Mouse (Mus musculus) embryonic stem cell, embryonic (primary cell): ENCODE measurements around the gene S100a2.

Experiments used
- CTCF ChIA-PET, 4 experiments: fragments of 300-600 bp in 2 of 4; fragments of 350-600 bp in 2 of 4; sonication (Branson Sonifier 250); formaldehyde crosslinking; loops; one replicate each; lab custom pipeline; 2022; ENCODE audit warnings: inconsistent platforms in 2 of 4; lab: Charles Lee
- POLR2A ChIA-PET, 4 experiments: fragments of 300-600 bp in 2 of 4; fragments of 350-600 bp in 2 of 4; sonication (Branson Sonifier 250); formaldehyde crosslinking; loops; one replicate each; lab custom pipeline; 2022; ENCODE audit warnings: antibody characterized with exemption in 4 of 4, inconsistent platforms in 1 of 4; lab: Charles Lee

The S100a2 gene

DNA sequence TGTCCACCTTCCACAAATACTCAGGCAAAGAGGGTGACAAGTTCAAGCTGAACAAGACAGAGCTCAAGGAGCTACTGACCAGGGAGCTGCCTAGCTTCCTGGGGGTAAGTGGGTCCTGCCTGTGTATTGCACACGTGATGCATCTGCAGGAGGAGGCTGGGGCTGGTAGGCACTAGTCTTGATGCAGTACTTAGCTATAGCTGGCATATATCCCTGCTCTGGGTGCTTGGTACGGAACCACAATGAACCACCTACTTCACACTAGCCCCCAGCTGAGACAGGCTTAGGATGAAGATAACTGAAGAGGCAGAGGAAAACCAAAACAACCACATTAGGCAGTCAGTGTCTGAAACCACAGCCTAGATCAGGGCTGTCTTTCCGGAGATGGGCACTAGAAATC, 15.0 kb downstream of the S100a2 start:
- POLR2A ChIA-PET: interaction anchor here in 2 of 4 experiments (1.1 to 1.6 kb wide), 4 partner anchors 9 to 92 kb away, joined by 3 to 6 read pairs (median 4); no protein-coding TSS in a partner anchor
- CTCF ChIA-PET: interaction anchor here (0.5 to 2.0 kb wide), 7 partner anchors 9 to 37 kb away, joined by 3 to 8 read pairs (median 4); no protein-coding TSS in a partner anchor

DNA sequence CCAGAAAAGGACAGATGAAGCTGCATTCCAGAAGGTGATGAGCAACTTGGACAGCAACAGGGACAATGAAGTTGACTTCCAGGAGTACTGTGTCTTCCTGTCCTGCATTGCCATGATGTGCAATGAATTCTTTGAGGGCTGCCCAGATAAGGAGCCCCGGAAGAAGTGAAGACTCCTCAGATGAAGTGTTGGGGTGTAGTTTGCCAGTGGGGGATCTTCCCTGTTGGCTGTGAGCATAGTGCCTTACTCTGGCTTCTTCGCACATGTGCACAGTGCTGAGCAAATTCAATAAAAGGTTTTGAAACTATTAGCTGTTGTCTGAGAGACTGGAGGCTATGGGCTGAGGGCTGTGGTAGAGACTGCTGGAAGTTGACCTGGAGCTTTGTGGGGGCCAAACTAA, 15.7 kb downstream of the S100a2 start:
- CTCF ChIA-PET: interaction anchor here in 3 of 4 experiments (1.0 to 2.0 kb wide), 5 partner anchors 8 to 34 kb away, joined by 3 to 8 read pairs (median 5); no protein-coding TSS in a partner anchor

DNA sequence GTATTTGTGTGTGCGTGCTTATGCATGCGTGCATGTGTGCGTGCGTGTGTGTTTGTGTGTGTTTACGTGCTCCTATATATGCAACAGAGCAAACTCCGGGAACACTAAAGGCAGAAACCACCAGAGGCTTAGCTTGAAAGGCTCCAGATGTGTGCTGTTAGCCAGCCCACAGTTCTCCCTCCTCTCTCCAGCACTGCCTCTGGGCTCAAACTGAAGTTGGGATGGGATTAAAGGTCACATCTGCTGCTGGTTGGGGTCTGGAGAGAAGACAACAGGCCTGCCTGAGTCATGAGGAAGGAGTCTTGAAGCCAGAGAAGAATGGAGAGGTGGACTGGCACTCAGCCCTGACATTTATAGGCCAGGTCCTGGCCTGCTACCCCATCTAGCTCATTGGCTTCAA, 16.1 kb downstream of the S100a2 start:
- CTCF ChIA-PET: interaction anchor here in 2 of 4 experiments (0.5 to 1.0 kb wide), 2 partner anchors 8 to 351 kb away, joined by 4 to 5 read pairs; no protein-coding TSS in a partner anchor
- POLR2A ChIA-PET: interaction anchor here in 1 of 4 experiments (0.7 kb wide), 1 partner anchor 241 kb away, joined by 4 read pairs; no protein-coding TSS in a partner anchor

More for the DNA sequence above, 15.7 kb downstream of the S100a2 start:
- POLR2A ChIA-PET: interaction anchor here in 1 of 4 experiments (1.6 kb wide), 1 partner anchor 9 kb away, joined by 6 read pairs; no protein-coding TSS in a partner anchor

DNA sequence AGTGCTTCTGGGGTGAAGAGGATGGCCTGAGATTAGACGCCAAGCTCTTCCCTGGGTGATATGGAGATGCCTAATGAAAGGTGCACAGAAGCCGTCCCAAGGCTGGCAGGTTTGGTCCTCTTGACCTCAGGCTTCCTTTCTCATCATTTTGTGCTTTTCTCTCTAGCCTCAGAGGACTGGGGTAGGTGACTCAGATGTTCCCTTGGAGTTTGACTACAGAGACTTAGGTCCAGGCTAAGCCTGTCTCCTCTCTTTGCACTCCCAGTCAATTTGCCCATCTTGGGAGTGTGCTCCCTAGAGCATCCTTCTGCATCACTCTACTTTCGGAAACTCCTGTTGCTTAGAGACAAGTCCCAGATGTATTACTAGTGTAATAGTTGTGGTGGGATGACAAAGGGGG, 17.3 kb downstream of the S100a2 start:
- POLR2A ChIA-PET: no interaction called here
- CTCF ChIA-PET: interaction anchor here in 1 of 4 experiments (1.2 kb wide), 1 partner anchor 102 kb away, joined by 3 read pairs; no protein-coding TSS in a partner anchor

DNA sequence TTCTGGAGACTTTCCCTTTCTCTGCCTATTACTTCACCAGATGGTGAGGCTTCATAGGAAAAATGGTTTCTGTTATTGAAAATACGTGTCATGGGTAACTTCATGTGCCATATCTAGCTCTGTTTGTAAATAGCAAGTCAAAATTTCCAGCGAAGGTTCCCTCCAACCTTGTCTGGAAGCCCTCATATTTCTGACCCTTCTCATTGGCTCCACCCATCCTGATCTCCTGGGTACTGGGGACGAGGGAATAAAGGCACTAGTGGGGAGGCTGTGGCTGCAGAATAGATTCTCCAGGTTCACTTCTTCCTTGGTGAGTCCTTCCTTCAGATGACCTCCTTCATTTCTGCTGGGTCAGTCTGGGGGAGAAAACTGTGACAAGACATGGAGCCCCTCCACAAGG, 18.2 kb downstream of the S100a2 start, which contains the start of gene S100a5:
TSS of gene S100a5 (plus strand) at position 301 of the 400 bp plus-strand sequence.
- ChIA-PET POLR2A (no interaction called here), CTCF (interaction anchor here in 1 of 4 experiments (1.2 kb wide), 1 partner anchor 102 kb away, joined by 3 read pairs; no protein-coding TSS in a partner anchor)

DNA sequence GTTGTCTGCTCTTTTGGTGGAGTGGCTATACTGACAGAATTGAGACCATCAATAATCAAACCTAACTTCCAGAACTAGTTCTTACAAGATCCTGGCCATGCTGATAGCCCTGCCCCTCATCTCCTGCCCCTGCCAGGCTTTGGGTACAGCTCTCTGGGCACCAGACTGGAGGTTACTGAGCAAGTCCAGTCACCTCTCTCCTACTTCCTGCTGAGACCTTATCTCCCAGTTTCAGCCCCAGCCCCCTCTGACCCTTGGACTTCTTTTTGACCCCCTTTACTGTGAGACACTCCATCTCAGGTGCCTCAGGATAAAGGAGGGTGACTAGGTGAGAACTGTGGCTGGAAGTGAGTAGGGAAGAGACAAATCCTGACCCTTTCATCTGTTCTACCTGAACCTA, 19.1 kb downstream of the S100a2 start:
- ChIA-PET POLR2A (interaction anchor here in 1 of 4 experiments (0.7 kb wide), 1 partner anchor 59 kb away, joined by 3 read pairs; no protein-coding TSS in a partner anchor), CTCF (interaction anchor here in 1 of 4 experiments (0.7 kb wide), 1 partner anchor 15 kb away, joined by 5 read pairs; no protein-coding TSS in a partner anchor)

DNA sequence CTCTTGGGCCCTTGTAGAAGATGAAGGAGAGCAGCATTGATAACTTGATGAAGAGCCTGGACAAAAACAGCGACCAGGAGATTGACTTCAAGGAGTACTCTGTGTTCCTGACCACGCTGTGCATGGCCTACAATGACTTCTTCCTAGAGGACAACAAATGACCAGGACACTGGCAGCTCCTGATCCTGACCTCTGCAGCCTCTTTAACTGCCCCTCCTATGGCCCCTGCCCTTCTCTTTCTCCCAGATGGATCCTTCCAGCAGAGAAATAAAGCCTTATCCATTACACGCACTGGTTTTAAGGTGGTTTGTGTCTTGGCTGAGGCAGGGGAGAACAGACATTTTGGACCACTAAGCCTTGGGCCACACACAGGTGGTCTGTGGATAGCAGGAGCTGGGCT, 21.4 kb downstream of the S100a2 start:
- CTCF ChIA-PET: interaction anchor here in 2 of 4 experiments (0.6 to 1.5 kb wide), 5 partner anchors 25 to 120 kb away, joined by 3 to 4 read pairs (median 3); partner anchors contain the start of gene Snapin (in 1 of the 2)
- POLR2A ChIA-PET: interaction anchor here in 2 of 4 experiments (0.7 to 4.0 kb wide), 7 partner anchors 8 to 127 kb away, joined by 3 to 19 read pairs (median 4); partner anchors contain the start of gene S100a4 (in 1 of the 2)

DNA sequence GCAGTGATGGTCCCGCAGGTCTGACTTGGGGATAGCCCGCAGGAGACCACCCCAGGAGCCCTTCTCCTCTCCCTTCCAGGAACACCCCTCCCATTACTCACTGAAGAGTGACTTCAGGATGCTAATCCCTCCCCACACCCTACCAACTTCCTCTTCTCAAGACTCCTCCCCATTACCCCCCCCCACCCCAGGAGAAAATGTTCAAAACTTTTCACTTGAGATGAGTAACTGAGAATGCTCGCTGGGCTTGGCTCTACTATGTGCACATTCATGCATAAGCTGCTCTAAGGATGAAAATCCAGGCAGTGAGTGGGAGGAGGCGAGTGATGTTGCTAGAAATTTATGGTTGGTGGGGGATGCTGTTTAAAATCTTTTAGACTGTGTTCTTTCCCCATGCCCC, 22.0 kb downstream of the S100a2 start:
- ChIA-PET CTCF (interaction anchor here in 3 of 4 experiments (0.6 to 4.9 kb wide), 8 partner anchors 9 to 104 kb away, joined by 3 to 44 read pairs (median 3); no protein-coding TSS in a partner anchor), POLR2A (interaction anchor here in 2 of 4 experiments (0.6 to 4.0 kb wide), 7 partner anchors 8 to 162 kb away, joined by 3 to 19 read pairs (median 4); partner anchors contain the start of genes S100a4 (in 1 of the 2) and Snapin (in 1 of the 2))

DNA sequence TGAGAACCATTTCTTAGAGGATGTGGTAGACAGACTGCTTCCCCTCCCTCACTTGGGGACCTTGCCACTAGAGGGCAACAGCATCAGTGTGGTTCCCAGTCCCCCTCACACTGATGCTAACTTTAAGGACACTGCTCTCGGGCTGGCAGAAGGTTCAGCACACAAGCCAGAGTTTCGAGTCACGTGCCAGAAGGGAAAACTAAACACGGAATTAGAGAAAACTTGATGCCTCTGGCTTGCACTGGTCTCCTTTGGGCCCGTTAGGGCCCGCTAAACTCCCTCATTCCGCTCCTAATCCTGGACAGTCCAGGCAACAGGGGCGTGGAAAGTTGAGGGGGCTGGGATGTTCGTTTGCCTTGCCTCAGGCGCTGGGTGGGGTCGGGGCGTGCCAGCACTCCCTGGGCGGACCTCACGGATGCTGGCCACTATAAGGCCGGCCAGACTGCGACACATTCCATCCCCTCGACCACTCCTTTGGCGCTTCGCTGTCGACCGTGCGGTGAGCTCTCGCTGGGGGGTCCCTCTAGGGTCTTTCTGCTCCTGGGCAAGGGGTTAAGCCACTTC, 22.8 kb downstream of the S100a2 start, which contains the start of gene S100a6:
TSS of gene S100a6 (plus strand) at position 155 of the 564 bp plus-strand sequence.
- POLR2A ChIA-PET: interaction anchor here in 3 of 4 experiments (0.6 to 4.0 kb wide), 12 partner anchors 9 to 163 kb away, joined by 3 to 19 read pairs (median 4); partner anchors contain the start of genes S100a4 (in 1 of the 3) and Snapin (in 1 of the 3)
- CTCF ChIA-PET: interaction anchor here (0.6 to 4.9 kb wide), 15 partner anchors 9 to 239 kb away, joined by 3 to 44 read pairs (median 3); partner anchors contain the start of genes S100a14 (in 2 of the 4) and Snapin (in 1 of the 4)

DNA sequence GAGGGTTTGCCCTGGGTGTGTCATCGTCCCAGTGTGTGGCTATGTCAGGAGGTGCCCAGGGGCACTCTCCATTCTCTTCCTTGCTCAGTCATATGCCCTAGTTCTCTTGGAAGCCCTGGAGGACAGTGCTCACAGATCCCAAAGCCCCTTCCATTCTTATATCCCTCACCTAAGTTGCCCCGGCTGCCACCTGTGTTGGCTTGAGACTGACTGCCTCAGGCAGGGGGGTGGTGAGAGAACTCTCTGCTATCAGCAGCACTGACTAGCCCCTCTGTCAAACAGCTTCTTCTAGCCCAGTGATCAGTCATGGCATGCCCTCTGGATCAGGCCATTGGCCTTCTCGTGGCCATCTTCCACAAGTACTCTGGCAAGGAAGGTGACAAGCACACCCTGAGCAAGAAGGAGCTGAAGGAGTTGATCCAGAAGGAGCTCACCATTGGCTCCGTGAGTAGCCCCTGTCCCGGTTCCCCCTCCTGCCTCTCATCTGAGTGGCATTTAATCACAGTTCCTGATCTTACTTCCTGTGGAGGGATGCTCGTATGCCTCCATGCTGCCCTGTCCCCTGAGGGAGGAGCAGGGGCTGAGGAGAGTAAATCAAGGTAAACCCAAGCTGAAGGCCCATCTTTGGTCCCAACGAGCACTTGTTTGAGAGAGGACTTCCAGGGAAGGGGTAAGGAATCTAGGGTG, 23.6 kb downstream of the S100a2 start:
- POLR2A ChIA-PET: interaction anchor here in 3 of 4 experiments (0.6 to 4.0 kb wide), 13 partner anchors 9 to 108 kb away, joined by 3 to 19 read pairs (median 4); no protein-coding TSS in a partner anchor
- CTCF ChIA-PET: interaction anchor here (0.6 to 4.9 kb wide), 23 partner anchors 8 to 240 kb away, joined by 3 to 44 read pairs (median 4); partner anchors contain the start of genes S100a14 (in 1 of the 4) and Snapin (in 1 of the 4)

DNA sequence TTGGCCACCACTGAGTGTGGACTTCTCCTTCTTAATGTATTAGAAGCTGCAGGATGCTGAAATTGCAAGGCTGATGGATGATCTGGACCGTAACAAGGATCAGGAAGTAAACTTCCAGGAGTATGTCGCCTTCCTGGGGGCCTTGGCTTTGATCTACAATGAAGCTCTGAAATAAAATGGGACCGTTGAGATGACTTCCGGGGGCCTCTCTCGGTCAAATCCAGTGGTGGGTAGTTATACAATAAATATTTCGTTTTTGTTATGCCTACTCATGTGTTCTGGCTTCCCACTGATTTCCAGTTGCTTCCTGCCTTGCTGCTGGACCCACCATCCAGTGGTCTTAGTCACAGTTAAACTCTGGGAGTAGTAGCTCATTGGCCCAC, 24.1 kb downstream of the S100a2 start:
- CTCF ChIA-PET: interaction anchor here (0.6 to 4.9 kb wide), 23 partner anchors 9 to 241 kb away, joined by 3 to 44 read pairs (median 4); partner anchors contain the start of genes S100a14 (in 1 of the 4) and Snapin (in 1 of the 4)
- POLR2A ChIA-PET: interaction anchor here in 2 of 4 experiments (0.6 to 4.0 kb wide), 14 partner anchors 9 to 134 kb away, joined by 3 to 19 read pairs (median 5); no protein-coding TSS in a partner anchor

DNA sequence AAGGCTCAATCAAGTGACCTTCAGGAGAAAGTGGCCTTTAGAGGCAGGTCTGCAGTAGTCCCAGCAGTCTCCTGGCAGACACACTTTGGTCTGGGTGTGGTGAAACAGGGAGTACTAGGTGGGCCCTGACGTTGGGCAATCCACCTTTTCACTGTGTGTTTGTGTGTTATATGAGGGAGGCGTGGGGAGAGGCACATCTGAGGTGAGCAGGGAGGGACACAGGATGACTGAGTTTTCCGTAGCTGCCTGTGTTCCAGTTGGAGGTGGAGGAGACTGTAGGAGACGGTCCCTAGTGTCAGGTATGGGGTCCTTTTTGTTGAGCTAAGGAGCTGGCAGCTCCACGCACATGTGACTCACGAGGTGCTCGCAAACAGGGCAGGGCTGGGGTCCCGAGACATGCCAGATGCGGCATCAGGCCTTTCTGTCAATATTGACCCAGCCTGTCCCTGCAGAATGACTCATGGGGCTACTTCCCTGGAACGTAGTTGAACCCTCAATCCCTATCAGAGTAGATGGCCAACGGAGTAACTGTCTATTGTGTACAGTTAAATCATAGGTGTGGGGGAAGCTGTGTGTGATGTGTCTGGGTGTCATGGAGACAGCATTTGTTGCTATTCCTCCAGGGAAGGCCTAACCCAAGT, 24.7 kb downstream of the S100a2 start:
- POLR2A ChIA-PET: interaction anchor here in 3 of 4 experiments (0.6 to 2.9 kb wide), 17 partner anchors 10 to 135 kb away, joined by 3 to 18 read pairs (median 5); partner anchors contain the start of gene Snapin (in 2 of the 3)
- CTCF ChIA-PET: interaction anchor here (0.6 to 4.9 kb wide), 25 partner anchors 9 to 241 kb away, joined by 3 to 44 read pairs (median 4); partner anchors contain the start of genes Chtop (in 1 of the 4), S100a14 (in 1 of the 4) and Snapin (in 1 of the 4)

DNA sequence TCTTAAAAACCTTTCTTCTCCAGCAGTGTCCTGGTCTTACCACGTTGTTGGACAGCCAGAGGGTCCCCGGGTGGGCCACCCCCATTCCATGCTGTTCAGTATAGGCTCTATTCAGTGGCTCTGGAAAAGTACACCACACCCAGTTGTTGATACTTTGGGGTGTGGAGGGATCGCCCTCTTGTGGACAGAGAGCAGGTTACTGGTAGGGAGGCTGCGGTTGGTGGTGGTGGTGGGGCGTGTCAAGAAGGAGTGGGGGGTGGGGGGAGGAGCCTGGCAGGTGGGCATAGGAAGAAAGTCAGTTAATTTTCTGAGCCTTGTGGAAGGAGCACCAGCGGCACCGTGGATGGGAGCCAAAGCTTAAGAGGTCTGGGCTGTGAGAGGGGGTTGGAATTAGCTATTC, 25.4 kb downstream of the S100a2 start:
- ChIA-PET CTCF (interaction anchor here in 3 of 4 experiments (0.6 to 4.9 kb wide), 17 partner anchors 8 to 242 kb away, joined by 3 to 44 read pairs (median 4); partner anchors contain the start of gene Chtop (in 1 of the 3)), POLR2A (interaction anchor here (0.5 to 2.9 kb wide), 17 partner anchors 11 to 140 kb away, joined by 3 to 18 read pairs (median 5); partner anchors contain the start of genes Snapin (in 2 of the 4) and Chtop (in 1 of the 4))

DNA sequence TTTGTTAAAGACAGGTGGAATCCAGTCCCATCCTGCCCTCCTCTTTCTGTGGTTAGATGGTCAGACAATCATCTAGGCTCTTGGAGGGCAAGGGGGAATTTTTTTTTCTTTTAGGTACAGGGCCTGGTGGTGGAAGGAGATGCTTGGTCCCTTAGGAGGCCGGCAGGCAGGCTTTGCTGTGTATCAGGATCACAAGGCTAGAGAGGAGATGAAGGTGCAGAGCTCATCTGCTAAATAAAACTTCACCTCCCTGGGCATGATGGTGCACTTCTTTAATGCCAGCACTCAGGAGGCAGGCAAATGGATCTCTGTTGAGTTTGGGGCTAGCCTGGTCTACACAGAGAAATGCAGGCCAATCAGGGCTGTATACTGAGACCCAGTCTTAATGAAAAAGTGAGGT, 25.9 kb downstream of the S100a2 start:
- POLR2A ChIA-PET: interaction anchor here (0.5 to 1.7 kb wide), 9 partner anchors 29 to 141 kb away, joined by 3 to 7 read pairs (median 5); partner anchors contain the start of genes Snapin (in 2 of the 4) and Chtop (in 1 of the 4)

DNA sequence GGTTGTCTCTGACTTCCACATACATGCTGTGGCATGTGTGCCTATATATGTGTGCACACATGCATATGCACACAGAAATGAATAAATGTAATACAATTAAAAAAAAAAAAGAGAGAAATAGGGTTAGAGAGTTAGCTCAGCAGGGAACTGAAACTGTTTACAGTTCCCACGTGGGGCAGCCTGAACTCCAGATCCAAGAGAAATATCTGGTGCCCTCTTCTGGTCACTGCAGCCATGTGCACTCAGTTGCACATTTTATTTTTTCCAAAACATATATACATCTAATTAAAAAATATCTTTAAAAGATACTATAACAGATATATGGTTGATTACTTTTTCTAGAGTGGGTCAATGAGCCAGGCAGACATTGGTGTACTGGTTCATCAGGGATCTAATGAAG, 27.5 kb downstream of the S100a2 start:
- ChIA-PET CTCF (interaction anchor here in 3 of 4 experiments (0.6 to 2.2 kb wide), 10 partner anchors 10 to 205 kb away, joined by 3 to 18 read pairs (median 4); partner anchors contain the start of gene Snapin (in 1 of the 3)), POLR2A (interaction anchor here in 2 of 4 experiments (0.6 to 1.3 kb wide), 4 partner anchors 32 to 171 kb away, joined by 3 to 5 read pairs (median 3); partner anchors contain the start of gene Snapin (in 1 of the 2))

More for the DNA sequence above, 25.9 kb downstream of the S100a2 start:
- CTCF ChIA-PET: interaction anchor here in 3 of 4 experiments (0.6 to 4.9 kb wide), 6 partner anchors 12 to 242 kb away, joined by 3 to 44 read pairs (median 4); no protein-coding TSS in a partner anchor

DNA sequence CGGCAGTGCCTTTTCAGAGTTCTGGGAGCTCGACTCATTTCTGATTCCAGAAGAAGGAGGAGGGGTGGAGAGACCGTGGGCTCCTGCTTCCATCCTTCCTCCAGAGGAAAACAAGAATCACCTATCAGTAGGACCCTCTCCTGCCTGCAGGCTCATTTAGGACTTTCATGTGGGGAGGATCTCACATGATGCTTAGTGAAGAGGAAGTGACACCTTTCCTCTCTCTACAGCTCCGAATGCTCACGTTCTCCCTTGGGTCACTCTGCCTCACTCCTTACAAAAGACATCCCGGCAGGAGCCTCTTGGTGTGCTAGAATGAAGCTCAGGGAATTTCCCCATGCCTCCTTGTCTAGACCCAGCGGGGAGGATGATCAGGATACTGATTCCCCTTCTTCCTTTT, 31.5 kb downstream of the S100a2 start:
- ChIA-PET CTCF (interaction anchor here (0.6 to 1.6 kb wide), 9 partner anchors 9 to 248 kb away, joined by 3 to 5 read pairs (median 3); no protein-coding TSS in a partner anchor), POLR2A (interaction anchor here in 3 of 4 experiments (0.5 to 1.1 kb wide), 7 partner anchors 17 to 113 kb away, joined by 3 to 12 read pairs (median 3); partner anchors contain the start of gene Chtop (in 1 of the 3))
